Mouse (Mus musculus): ENCODE data around the gene Pitpnm2.
"Not testable (repeated sequence)": the region's sequence is repeated elsewhere in the genome, so short reads cannot be mapped to it uniquely, and the experiment has no call there.

Gene Pitpnm2

DNA sequence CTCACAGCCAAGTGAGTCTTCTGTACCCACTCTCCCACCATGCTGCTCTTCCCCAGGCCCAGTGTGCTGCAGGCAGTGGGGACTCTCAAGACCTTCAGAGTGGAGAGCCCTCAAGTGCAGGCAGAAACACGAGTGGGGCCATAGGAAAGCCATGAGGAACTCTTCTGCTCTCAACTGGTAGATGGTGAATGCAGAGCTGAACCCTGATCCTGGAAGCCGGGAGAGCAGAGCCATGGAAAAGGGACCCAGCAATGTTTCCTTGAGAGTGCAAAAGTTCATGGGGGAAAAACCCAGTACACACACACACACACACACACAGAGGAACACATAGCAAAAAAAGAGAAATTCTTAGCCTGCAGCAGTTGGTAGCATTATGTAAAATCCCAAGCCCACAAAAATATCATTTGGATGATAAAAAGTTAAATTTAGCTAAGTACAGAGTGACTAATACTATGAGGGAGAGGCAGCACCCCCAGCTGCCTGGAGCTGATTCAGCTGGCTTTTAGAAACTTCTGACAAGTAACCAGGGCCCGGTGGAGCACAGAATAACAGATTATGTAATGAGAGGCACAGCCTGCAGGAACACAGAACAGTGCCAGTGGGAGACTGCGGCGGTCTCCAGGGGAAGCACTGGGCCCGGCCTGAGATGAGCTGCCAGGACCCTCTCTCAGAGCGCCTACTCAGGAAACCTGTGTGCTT lies 28.4 kb downstream of the Pitpnm2 start:
- DNase-seq (ENCODE audit: low read depth, low spot score) = no peak

DNA sequence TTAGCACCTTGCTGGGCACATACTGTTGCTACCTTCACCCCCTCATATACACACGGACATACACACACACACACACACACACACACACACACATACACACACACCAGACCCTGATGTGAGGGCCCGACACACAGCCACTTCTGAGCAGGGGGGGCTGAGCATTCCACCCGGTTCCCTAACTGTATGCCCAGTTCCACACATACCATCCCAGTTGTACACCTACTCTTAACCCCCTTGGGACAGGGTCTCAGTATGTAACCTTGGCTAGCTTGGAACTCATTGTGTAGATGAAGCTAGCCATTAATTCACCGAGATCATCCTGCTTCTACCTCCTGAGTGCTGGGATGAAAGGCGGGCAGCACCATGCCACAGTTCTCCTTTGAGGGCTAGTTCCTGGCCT lies 29.0 kb downstream of the Pitpnm2 start:
- no peak for DNase-seq (ENCODE audit: low read depth, low spot score)

DNA sequence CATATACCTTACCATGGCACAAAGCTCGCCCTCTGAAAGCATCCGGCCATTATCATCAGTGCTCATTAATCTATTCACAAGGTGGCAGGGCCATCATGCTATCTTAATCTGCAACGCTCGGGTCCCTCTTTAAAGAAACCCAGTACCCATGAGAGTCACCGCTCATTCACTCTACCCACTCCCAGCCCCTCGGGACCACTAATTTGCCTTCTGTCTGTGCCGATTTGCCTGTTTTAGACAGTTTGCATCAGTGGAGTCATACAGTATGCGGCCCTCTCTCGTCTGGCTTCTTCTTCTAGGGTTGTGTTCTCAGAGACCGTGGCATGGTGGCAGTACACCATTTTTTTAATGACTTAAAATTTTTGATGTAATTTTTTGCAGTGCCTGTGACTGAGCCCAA lies 30.1 kb downstream of the Pitpnm2 start:
- no peak for DNase-seq (ENCODE audit: low read depth, low spot score)

DNA sequence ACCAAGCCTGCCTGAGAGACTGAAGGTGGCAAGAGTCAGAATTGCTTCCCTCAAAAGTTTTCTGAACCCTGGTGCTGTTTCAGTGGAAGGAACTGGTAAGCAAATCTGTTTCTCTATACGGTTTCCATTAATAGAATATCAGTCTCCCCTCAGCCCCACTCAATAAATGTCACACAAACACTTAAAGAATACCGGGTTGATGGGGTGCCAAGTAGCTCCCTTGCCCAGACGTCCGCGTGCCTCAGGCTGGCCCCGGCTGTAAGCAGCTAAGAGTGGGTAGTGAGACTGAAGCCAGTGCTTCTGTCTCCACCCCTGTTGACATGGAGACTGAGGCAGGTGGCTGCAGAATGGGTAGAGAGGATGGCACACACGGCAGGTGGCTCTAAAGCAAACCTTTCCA lies 30.6 kb downstream of the Pitpnm2 start:
- no peak for DNase-seq (ENCODE audit: low read depth, low spot score)

DNA sequence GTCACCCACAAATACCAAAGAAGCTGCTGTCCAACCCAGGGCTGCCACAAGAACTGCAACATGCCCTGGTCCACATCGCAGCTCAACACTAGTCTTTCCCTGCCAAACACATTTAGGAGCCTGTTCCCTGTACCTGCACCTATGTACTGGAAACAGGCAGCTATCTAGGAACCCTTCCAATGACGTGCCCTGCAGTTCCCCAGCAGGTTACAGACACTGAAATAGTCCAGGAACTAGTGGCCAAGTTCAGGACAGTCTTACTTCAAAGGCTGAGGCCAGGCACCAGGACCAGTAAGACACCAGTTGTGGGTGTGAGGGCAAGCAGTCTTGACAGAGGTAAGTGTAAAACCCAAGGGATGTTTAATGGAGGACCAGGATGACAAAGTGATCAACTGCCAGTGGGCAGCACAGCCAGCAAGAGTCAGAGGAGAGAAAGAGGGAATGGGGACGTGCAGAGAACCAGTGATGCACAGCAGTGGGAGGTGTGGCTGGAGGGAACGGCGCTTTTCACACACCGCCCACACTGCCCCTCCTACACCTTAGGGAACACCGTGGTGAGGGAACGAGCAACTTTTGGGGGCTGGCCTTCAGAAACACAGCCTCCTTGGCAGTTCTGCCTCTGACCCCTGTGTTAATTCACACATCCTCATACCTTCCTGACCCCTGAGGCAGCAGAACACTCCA lies 31.9 kb downstream of the Pitpnm2 start:
- no peak for DNase-seq (ENCODE audit: low read depth, low spot score)

DNA sequence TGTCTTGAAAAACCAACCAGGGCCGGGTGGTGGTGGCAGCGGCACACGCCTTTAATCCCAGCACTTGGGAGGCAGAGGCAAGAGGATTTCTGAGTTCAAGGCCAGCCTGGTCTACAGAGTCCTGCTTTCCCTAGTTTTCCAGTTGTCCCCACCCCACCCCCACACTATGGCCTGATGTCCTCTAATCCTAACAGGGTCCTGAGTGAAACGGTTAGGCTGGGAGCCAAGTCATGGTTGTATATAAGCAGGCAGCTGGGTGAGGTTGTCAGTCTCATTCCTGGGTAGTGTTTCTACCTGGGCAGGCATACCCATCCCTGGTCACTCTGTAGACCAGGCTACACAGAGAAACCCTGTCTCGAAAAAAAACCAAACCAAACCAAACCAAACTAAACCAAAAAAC lies 32.5 kb downstream of the Pitpnm2 start:
- not testable (repeated sequence) for DNase-seq (ENCODE audit: low read depth, low spot score)

DNA sequence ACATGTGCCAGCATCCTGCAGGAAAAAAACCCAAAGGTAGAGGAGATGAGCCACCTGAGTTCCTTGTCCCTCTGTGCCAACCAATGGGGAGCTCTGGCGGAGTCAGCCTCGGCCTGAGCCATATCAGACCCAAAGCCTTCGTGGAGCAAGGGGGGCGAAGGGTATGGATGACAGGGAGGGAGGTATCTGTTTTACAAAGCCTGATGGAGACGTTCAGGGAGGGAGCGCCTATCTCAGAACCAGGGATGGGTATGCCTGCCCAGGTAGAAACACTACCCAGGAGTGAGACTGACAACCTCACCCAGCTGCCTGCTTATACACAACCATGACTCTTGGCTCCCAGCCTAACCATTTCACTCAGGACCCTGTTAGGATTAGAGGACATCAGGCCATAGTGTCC lies 33.2 kb downstream of the Pitpnm2 start:
- no peak for DNase-seq (ENCODE audit: low read depth, low spot score)

DNA sequence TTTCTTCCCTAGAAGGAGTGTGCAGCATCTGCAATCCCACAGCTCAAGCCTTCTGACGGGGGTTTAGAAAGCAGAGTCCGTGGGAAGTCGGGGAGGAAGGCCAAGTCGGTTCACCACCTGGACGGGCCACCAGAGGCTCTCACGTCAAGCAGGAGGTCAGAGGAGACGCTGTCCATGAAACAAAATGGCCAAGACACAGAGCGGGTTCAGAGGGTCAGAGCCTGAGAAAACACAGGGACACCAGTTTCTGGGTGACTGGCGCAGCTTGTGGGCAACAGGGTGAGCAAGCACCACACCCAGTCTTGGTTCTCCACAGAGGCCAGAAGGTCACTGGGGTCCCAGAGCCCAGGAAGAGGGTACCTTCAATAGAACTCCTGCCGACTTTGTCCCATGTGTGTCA lies 33.9 kb downstream of the Pitpnm2 start:
- no peak for DNase-seq (ENCODE audit: low read depth, low spot score)

DNA sequence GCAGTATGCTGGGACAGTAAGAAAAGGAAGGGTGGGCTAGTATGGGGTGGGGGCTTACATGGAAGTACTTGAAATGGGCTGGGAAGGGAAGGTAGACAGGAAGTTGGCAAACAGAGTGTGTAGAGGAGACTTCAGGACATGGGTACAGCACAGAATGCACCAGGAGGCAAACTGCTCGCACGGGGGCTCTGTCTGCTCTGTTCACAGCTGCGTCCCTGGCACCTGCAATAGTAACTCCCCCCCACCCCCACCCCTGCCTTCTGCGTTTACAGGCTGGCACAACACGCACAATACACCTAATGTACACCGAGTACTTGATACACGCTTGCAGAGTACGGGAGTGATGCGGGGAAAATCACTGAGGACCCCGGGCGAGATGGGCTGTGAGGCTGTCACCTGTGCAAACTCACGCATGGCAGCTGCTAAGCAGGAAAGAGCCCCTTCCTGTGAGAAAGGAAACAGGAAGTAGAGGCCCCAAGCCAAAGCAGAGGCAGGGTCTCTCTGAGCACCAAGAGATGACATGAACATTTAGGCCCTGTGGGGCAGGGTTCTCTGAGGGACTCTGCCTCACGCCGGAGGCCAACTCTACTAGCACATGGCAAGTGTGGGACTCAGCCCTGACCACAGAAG lies 34.9 kb downstream of the Pitpnm2 start:
- DNase-seq (ENCODE audit: low read depth, low spot score) = no peak

DNA sequence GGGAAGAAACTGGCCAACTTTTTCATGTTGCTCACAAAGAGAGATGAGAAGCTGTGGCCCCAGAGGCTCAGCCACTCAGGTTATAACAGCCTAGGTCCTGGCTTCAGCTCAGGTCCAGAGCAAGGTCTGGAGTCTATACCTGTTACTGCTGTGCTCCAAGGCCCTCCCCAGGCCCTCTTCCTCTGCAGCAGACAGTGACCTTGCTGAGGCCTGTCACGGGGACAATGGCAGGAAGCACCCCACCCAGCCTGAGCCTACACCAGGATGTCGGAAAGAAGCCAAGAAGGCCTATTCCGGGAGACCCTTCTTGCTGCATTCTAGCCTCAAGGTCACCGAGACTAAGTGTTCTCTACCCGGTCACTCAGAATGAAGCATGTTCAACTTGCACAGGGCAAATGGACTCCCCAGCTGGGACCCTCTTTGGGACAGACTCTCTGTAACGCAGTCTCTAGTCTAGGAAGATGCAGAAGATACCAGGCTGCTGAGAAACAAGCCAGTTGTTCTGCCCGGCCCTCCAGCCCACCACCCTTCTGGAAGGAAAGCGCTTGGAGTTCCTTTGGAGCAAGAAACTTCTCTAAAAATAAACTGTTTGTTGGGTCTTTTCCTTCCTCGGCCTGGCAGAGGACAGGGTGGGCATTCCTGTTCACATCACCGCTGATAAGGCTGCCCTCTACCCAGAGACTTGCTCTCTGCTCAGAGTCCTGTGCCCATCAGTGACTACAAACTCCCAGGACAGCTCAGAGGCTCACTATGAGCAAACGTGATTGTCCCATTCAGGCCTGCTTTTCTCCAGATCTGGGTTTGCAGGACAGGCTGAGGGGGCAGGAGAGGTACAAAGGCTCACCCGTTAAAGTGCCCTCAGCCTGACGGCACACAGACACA lies 35.7 kb downstream of the Pitpnm2 start:
- DNase-seq (ENCODE audit: low read depth, low spot score) = no peak

DNA sequence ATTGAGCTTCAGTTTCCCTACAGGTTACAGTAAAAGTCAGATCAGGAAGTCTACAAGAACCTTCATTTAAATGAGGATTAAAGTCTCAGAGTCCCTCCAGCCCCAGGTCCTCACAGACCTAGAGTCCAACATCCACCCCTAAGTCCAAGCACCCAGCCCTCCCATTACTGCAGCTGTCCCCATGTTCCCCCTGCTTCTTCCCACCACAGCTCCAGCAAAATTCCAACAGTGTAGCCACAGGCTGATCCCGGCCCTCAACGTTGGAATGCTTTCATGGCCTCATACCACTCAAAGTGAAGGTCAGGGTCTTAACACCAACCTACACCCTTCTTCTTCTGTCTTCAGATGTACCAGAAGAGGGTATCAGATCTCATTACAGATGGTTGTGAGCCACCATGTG lies 37.9 kb downstream of the Pitpnm2 start:
- no peak for DNase-seq (ENCODE audit: low read depth, low spot score)

DNA sequence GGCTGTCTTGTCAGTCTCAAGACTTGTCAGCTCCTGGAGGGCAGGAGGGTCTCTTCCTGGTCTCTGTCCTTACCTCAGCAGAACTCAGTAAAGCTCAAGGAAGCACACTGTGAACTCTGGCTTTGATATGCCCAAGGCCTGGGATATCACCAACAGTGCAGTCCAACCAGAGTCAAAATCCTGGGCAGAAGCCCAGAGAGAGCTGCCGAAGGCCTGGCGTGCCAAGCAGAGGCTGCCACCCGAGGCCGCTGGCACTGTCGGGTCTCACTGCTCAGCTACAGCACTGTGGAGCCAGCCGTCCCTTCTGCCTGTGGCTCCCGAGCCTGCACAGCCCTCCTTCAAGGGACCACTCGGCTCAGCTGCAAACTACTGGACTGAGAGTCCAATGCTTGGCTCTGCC lies 38.3 kb downstream of the Pitpnm2 start:
- DNase-seq (ENCODE audit: low read depth, low spot score) = no peak

DNA sequence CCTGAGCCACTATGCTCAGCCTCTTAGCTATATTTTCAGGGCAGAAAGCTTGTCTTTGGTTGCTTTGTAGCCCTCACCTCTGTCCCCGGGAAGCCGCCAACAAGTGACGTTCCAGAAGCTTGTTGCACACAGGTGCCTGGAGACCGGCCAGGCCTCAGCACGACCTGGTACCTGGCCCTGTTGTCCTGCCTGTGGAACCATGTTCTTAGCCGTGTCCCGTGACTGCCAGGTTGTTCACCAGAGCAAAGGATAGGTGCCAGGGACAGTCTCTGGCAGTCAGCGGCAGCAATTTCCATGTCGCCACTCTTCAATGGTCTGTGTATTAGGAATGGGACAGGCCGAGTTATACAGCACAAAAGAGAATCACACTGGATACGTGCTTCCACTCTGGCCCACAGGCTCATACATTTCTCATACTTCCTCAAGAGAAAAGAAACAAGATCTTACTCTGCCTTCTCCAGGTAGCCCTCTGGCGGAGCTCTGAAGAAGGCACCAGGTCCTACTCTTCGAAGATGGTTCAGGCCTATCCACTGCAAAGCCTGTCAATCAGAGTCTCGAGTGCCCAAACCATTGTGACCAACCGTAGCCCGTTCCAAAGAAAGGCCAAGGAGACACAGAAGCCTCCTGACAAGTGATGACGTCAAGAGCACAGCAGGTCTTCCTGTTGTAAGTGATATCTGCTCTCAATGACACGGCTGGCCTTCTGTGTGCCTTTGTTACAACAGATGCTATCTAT lies 39.1 kb downstream of the Pitpnm2 start:
- DNase-seq (ENCODE audit: low read depth, low spot score) = no peak

DNA sequence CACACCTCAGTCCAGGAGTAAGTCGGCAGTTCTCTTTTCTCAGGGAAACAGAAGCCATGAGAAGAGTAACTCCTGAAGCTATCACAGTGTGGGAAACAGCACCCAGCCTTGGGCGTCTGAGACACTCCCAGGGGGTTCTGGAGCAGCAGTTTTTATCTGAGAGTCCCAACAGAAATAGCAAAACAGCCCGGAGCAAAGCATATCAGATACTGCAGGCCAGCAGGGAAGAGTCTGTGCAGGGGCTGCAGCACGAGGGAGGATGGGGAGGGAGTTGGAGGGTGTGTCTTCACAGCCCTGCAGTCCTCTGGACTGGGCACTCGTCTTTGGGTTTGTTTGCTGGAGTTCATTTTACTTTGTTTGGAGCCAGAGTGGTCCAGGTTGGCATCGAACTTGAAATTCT lies 39.7 kb downstream of the Pitpnm2 start:
- no peak for DNase-seq (ENCODE audit: low read depth, low spot score)

DNA sequence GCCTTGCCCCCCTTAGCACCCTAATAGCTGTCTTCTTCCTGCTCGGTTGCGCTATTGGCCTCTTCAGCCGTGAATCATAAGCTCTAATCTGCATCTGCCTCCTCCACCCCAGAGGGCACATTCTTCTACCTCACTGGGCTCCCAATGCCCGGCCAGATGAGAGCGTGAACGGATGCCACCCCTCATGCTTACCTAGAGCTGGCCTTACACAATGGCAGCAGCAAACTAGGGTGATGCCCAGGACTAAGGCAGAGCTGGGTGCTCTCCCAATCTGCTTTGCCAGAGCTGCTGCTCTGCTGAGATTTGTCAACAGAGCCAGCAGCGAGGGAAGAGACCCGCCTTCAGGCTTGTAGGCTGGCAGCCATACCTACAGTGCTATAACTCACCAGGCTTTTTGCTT lies 41.5 kb downstream of the Pitpnm2 start:
- no peak for DNase-seq (ENCODE audit: low read depth, low spot score)

DNA sequence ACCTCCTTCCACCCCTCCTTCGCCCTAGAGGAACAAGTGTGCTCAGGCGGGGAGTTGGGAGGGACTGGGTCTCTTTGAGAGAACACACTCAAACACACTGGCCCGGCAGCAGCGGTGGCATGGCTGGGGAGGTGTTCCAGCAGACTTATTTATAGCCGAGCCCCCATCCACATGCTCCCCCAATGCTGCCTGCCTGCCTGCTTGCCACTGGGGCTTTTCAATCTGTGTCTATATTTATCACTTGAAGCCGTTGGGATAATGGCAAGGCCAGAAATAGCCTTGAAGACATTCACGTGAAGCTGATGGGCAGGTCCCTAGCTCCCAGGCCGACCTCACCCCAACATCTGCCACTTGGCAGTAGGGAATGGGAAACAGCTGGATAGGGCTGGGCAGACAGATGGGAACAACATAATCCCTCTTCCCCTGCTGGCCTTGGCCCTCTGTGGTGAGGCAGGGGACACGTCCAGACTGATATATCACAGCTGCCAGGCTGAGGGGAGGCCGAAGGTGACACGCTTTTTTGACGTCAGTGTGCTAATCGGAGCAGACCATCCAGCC lies 43.0 kb downstream of the Pitpnm2 start:
- no peak for DNase-seq (ENCODE audit: low read depth, low spot score)

DNA sequence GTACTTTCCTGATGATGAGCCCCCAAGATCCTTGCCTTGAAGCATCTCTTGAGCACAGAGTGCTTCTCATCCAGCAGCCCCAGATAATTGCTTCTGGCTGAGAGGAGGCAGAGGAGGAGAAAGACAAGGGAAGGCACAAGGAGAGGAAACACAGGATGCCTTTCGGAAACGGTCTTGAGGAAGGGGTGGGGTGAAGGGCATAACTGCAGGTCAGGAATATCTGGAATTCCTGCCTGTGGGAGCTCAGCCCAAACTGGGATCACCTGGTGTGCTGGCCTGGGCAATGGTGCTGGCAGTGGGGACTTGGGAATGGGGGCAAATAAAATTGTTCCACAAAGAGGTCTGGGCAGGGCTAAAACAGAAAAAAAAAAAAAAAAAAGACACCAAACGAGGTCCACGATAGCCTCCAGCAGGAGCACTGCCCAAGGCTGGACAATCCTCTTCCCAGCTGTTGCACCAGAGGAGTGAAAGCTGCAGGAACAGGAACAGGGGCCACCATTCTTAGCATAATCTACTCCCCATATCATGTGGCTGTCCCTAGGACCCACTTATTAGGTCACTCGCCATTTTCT lies 43.7 kb downstream of the Pitpnm2 start:
- no peak for DNase-seq (ENCODE audit: low read depth, low spot score)

DNA sequence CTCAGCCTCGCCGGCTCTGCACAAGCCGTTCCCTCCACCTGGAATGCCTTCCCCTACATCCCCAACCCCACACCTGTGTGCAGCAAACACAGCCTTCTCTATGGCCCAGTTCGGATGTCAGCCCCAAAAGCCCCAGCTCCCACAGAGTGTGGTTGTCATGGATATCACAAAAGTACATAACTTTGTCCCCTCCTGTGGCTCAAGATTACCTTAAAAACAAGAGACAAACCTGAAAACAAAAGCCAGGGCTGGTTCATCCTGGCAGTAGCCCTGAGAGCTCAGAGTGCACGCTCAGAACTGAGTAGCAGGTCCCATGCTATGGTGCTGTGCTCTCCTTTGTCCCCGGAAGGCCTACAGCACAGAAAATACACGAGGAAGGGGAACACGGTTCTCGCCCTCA lies 44.3 kb downstream of the Pitpnm2 start:
- no peak for DNase-seq (ENCODE audit: low read depth, low spot score)

DNA sequence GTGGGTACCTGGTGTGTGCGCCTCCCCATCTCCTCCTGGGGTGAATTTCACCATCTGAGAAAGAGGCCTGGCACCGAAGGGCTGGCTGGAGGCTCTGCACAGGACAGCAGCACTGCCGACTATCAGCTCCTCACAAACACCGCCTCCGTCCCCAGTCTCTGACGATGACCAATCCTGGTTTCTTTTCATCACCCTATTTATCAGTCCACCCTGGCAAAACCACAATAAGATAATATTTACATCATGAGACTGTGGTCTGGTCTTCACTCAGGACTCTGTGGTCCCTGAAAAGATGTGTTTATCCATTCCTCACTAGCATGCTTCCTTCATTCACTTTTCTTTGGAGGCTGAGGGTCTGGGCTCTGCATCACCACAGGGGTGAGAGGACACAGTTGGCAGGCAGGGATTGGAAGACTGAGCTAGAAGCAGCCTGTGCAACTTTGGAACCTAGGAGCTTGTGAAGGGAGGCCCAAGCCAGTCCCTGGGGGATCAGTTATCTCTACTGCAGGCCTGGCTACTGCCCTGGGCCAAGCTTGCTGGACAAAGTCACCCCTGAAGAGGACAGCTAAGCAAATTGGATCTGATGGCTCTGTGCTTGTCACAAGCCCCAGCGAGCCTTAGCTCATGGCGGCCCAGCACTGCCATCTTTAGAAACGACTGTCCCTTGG lies 45.3 kb downstream of the Pitpnm2 start:
- DNase-seq (ENCODE audit: low read depth, low spot score) = no peak

DNA sequence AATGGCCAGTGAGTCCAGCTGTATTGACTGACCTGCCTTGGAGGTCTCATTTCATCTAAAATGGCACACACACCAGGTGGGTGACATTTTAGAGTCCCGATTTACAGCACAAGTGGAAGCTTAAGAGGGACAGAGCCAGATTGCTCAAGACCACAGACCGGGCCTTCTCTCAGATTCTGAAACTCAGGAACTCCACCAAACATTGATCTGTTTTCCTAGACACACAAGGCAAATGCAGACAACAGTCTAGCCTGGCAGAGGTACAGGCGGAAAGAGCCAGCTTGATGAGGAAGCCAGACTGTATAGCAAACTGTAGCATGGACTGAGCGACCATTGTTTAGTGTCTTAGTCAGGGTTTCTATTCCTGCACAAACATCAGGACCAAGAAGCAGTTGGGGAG lies 46.3 kb downstream of the Pitpnm2 start:
- no peak for DNase-seq (ENCODE audit: low read depth, low spot score)

Data from c-Kit-negative CD71-positive TER-119-positive erythroid progenitor cells, embryonic 14.5 days (primary cell).